Mouse (Mus musculus): Measurements from ENCODE around the gene Olfr697. TPM values are rescaled to one million over a fixed set of nuclear protein-coding genes. Genes with fewer than 3 reads are reported as not detected.

Olfr697 gene
- polyA plus RNA-seq, 1 experiment: not detected

GRCm38 (mm10) chr7:106696891-106697290 lies 45.4 kb downstream of the Olfr697 start:
- Histone ChIP-seq H3K4me3 (replicated peaks) (no peak overlapping the region), H3K27me3 (replicated peaks) (no peaks in the 10 kb centered on the region), H3K9me3 (no peaks in the 10 kb centered on the region), H3K4me1 (no peaks in the 10 kb centered on the region), H3K36me3 (replicated peaks; ENCODE audit: low read length) (no peaks in the 10 kb centered on the region)
- TF ChIP-seq GATA1 (IDR thresholded peaks at IDR 0.05; ENCODE audit: borderline replicate concordance, low read length): no peak
- TF ChIP-seq FLI1 (IDR thresholded peaks at IDR 0.05; ENCODE audit: low read length): no peak

- Histone ChIP-seq H3K27me3 (replicated peaks) (no peaks in the 10 kb centered on the region), H3K36me3 (replicated peaks; ENCODE audit: low read length) (no peaks in the 10 kb centered on the region), H3K4me3 (replicated peaks) (no peak overlapping the region), H3K9me3 (no peaks in the 10 kb centered on the region), H3K4me1 (peaks cover 5% of the 10 kb centered on the region; the same call in 1 of the 2 replicates)
- TF ChIP-seq GATA1 (IDR thresholded peaks at IDR 0.05; ENCODE audit: borderline replicate concordance, low read length): no peak
- no peak for TF ChIP-seq FLI1 (IDR thresholded peaks at IDR 0.05; ENCODE audit: low read length)
Measured at GRCm38 (mm10) chr7:106692976-106693375, 49.3 kb downstream of the Olfr697 start.

- Histone ChIP-seq H3K27me3 (replicated peaks) (no peaks in the 10 kb centered on the region), H3K4me1 (peaks cover 5% of the 10 kb centered on the region; the same call in 1 of the 2 replicates), H3K9me3 (no peaks in the 10 kb centered on the region), H3K36me3 (replicated peaks; ENCODE audit: low read length) (no peaks in the 10 kb centered on the region), H3K4me3 (replicated peaks) (no peak within 1 kb of the TSS)
- no peak for TF ChIP-seq GATA1 (IDR thresholded peaks at IDR 0.05; ENCODE audit: borderline replicate concordance, low read length)
- TF ChIP-seq FLI1 (IDR thresholded peaks at IDR 0.05; ENCODE audit: low read length): no peak
Measured at GRCm38 (mm10) chr7:106691714-106692113, 50.5 kb downstream of the Olfr697 start, which contains the start of gene Olfr694. Olfr694 (minus strand) TSS chr7:106691814.

Other genes with a start within 250 kb of the Olfr697 start
- gene Olfr693, start 61.9 kb downstream of the Olfr697 start, polyA plus RNA-seq (2012; ENCODE audit: insufficient read depth, low replicate concordance): not detected in 2 replicates
- not detected in 2 replicates for gene Olfr694, start 50.6 kb downstream of the Olfr697 start, polyA plus RNA-seq (2012; ENCODE audit: insufficient read depth, low replicate concordance)
- gene Olfr695, start 26.0 kb downstream of the Olfr697 start, polyA plus RNA-seq (2012; ENCODE audit: insufficient read depth, low replicate concordance): not detected in 2 replicates
- not detected in 2 replicates for gene Olfr698, start 13.0 kb upstream of the Olfr697 start, polyA plus RNA-seq (2012; ENCODE audit: insufficient read depth, low replicate concordance)
- gene Olfr699, start 50.8 kb upstream of the Olfr697 start, polyA plus RNA-seq (2012; ENCODE audit: insufficient read depth, low replicate concordance): not detected in 2 replicates
- not detected in 2 replicates for gene Olfr700, start 66.4 kb upstream of the Olfr697 start, polyA plus RNA-seq (2012; ENCODE audit: insufficient read depth, low replicate concordance)
- not detected in 2 replicates for gene Olfr701, start 71.7 kb upstream of the Olfr697 start, polyA plus RNA-seq (2012; ENCODE audit: insufficient read depth, low replicate concordance)
- not detected in 2 replicates for gene Olfr702, start 91.5 kb upstream of the Olfr697 start, polyA plus RNA-seq (2012; ENCODE audit: insufficient read depth, low replicate concordance)
- gene Olfr703, start 100.9 kb upstream of the Olfr697 start, polyA plus RNA-seq (2012; ENCODE audit: insufficient read depth, low replicate concordance): 0.58 TPM in 1 of 2 replicates, not detected in the other
- not detected in 2 replicates for gene Olfr704, start 120.7 kb upstream of the Olfr697 start, polyA plus RNA-seq (2012; ENCODE audit: insufficient read depth, low replicate concordance)
- not detected in 2 replicates for gene Olfr705, start 134.4 kb upstream of the Olfr697 start, polyA plus RNA-seq (2012; ENCODE audit: insufficient read depth, low replicate concordance)
- gene Olfr706, start 145.7 kb upstream of the Olfr697 start, polyA plus RNA-seq (2012; ENCODE audit: insufficient read depth, low replicate concordance): not detected in 2 replicates
- not detected in 2 replicates for gene Olfr707, start 158.8 kb upstream of the Olfr697 start, polyA plus RNA-seq (2012; ENCODE audit: insufficient read depth, low replicate concordance)
- not detected in 2 replicates for gene Olfr1532-ps1, start 165.6 kb upstream of the Olfr697 start, polyA plus RNA-seq (2012; ENCODE audit: insufficient read depth, low replicate concordance)
- not detected in 2 replicates for gene Olfr709-ps1, start 189.8 kb upstream of the Olfr697 start, polyA plus RNA-seq (2012; ENCODE audit: insufficient read depth, low replicate concordance)
- not detected in 2 replicates for gene Olfr710, start 205.9 kb upstream of the Olfr697 start, polyA plus RNA-seq (2012; ENCODE audit: insufficient read depth, low replicate concordance)
- not detected in 2 replicates for gene Olfr6, start 221.5 kb upstream of the Olfr697 start, polyA plus RNA-seq (2012; ENCODE audit: insufficient read depth, low replicate concordance)
- not detected in 2 replicates for gene Olfr711, start 233.0 kb upstream of the Olfr697 start, polyA plus RNA-seq (2012; ENCODE audit: insufficient read depth, low replicate concordance)

Data from megakaryocyte, embryonic 14.5 days (primary cell).